Mouse (Mus musculus): ENCODE results near the gene Ddx59. TPM values are rescaled to one million over a fixed set of nuclear protein-coding genes. Genes with fewer than 3 reads are reported as not detected.

The Ddx59 gene
- polyA plus RNA-seq, 1 experiment from 2014 or later = 17.7 TPM

DNA sequence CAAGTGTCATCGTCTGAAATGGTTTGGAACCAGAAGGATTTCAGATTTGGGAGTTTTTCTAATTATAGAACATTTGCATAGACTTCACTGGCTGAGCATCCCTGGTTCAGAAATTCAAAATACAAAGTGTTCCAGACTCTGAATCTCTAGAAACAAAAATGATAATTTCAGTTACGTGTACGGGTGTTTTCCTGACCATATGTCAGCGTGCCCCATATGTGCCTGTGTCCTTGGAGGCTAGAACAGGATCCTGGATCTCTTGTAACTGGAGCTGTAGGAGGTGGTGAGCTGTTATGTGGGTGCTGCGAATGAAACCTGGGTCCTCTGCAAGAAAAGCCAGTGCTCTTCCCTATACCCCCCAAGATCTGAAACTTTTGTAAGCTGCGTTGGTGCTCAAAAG, 3.3 kb downstream of the Ddx59 start:
- H3K4me1 ChIP-seq (replicated peaks) = peaks cover 14% of the 10 kb centered on the region
- no peak for DNase-seq (ENCODE audit: low spot score)
- H3K9me3 ChIP-seq = peaks cover 4% of the 10 kb centered on the region; the same call in 1 of the 2 replicates

DNA sequence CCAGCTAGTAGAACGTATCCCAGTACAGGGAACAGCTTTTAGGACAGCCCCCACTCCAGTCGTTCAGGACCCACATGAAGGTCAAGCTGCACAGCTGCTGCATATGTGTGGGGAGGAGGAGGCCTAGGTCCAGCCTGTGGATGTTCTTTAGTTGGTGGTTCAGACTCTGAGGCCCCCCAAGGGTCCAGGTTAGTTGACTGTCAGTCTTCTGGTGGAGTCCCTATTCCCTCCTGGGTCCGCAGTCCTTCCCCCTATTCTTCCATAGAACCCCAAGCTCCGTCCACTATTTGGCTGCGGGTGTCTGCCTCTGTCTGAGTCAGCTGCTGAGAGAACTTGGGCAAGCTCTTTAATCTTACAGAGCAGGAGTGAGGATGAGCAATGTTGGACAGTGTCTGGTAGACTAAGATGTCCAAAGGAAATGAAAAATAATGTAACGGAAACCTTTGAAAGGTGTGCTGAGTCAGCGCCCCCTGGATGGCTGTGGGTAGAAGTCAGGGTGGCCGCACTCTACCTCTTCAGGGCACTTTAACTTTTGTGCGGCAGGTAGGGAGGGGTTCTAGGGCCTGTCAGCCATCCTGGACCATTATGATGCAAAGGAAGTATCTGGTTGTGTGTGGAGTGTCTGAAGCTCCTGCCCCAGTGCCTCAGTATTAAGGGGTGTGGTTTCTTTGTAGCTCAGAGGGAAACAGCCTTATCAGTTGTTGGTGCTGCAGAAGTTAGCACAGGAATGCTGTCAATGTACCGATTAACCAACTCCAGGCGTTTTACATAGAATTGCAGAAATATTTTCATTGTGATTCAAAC, 12.3 kb downstream of the Ddx59 start:
- no peak overlapping the region for H3K4me3 ChIP-seq
- WGBS = 78% methylated on average over 11 of the region's 11 CpGs
- no peaks in the 10 kb centered on the region for H3K4me1 ChIP-seq (replicated peaks)
- H3K27me3 ChIP-seq (ENCODE audit: insufficient read depth, poor library complexity, severe bottlenecking) = no peaks in the 10 kb centered on the region
- no peak for DNase-seq (ENCODE audit: low spot score)
- H3K27ac ChIP-seq = no peak overlapping the region
- no peaks in the 10 kb centered on the region for H3K9me3 ChIP-seq
- H3K36me3 ChIP-seq = peaks cover 27% of the 10 kb centered on the region

More for the DNA sequence above, 3.3 kb downstream of the Ddx59 start:
- Histone ChIP-seq H3K27me3 (ENCODE audit: insufficient read depth, poor library complexity, severe bottlenecking) (no peaks in the 10 kb centered on the region), H3K4me3 (no peak overlapping the region), H3K36me3 (peaks cover 35% of the 10 kb centered on the region), H3K27ac (no peak overlapping the region)
- WGBS = 93% methylated on average over 6 of the region's 6 CpGs

DNA sequence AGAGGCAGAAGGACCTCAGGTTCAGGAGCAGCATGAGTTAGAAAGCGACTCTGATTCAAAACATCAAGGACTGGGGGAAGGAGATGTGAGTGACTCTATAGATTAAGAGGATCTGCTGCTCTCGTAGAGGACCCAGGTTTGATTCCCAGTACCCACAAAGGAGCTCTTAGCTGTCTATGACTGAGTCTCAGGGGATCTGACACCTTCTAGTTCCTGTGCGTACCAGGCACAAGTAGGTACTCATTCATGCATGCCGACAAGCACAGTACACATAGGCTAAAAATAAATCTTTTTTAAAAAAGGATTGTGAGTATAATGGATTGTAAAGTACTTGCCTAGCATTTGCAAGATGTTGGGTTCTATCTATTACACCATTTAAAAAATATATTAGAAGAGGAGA, 13.9 kb downstream of the Ddx59 start:
- Histone ChIP-seq H3K9me3 (no peaks in the 10 kb centered on the region), H3K27ac (no peak overlapping the region), H3K27me3 (ENCODE audit: insufficient read depth, poor library complexity, severe bottlenecking) (no peaks in the 10 kb centered on the region), H3K36me3 (peaks cover 41% of the 10 kb centered on the region), H3K4me1 (replicated peaks) (no peaks in the 10 kb centered on the region), H3K4me3 (no peak overlapping the region)
- WGBS = 92% methylated on average over 4 of the region's 4 CpGs
- no peak for DNase-seq (ENCODE audit: low spot score)

- Histone ChIP-seq H3K27ac (no peak overlapping the region), H3K27me3 (ENCODE audit: insufficient read depth, poor library complexity, severe bottlenecking) (no peaks in the 10 kb centered on the region), H3K9me3 (no peaks in the 10 kb centered on the region), H3K36me3 (peaks cover 44% of the 10 kb centered on the region), H3K4me1 (replicated peaks) (no peaks in the 10 kb centered on the region), H3K4me3 (no peak overlapping the region)
- DNase-seq (ENCODE audit: low spot score) = no peak
- 77% methylated on average over 7 of the region's 7 CpGs for WGBS
Measured at GRCm38 (mm10) chr1:136430126-136430818, 15.2 kb downstream of the Ddx59 start.

GRCm38 (mm10) chr1:136440741-136441140, 25.7 kb downstream of the Ddx59 start:
- no peak for DNase-seq (ENCODE audit: low spot score)
- no peaks in the 10 kb centered on the region for H3K27me3 ChIP-seq (ENCODE audit: insufficient read depth, poor library complexity, severe bottlenecking)
- WGBS = 75% methylated on average over 7 of the region's 7 CpGs

GRCm38 (mm10) chr1:136442809-136443208, 27.7 kb downstream of the Ddx59 start:
- 0 out of 2 replicates have a peak, but pooled peaks cover 9% of the 10 kb centered on the region for H3K36me3 ChIP-seq
- H3K4me3 ChIP-seq = no peak overlapping the region
- H3K9me3 ChIP-seq = no peaks in the 10 kb centered on the region
- no peaks in the 10 kb centered on the region for H3K27me3 ChIP-seq (ENCODE audit: insufficient read depth, poor library complexity, severe bottlenecking)
- H3K4me1 ChIP-seq (replicated peaks) = no peaks in the 10 kb centered on the region
- WGBS = 69% methylated on average over 9 of the region's 9 CpGs
- no peak overlapping the region for H3K27ac ChIP-seq
- DNase-seq (ENCODE audit: low spot score) = no peak

More at GRCm38 (mm10) chr1:136440741-136441140, 25.7 kb downstream of the Ddx59 start:
- Histone ChIP-seq H3K4me1 (replicated peaks) (no peaks in the 10 kb centered on the region), H3K36me3 (peaks cover 22% of the 10 kb centered on the region), H3K9me3 (no peaks in the 10 kb centered on the region), H3K4me3 (no peak overlapping the region), H3K27ac (no peak overlapping the region)

- Histone ChIP-seq H3K4me3 (no peak overlapping the region), H3K27ac (no peak overlapping the region), H3K27me3 (ENCODE audit: insufficient read depth, poor library complexity, severe bottlenecking) (no peaks in the 10 kb centered on the region), H3K4me1 (replicated peaks) (no peaks in the 10 kb centered on the region), H3K9me3 (no peaks in the 10 kb centered on the region), H3K36me3 (0 out of 2 replicates have a peak, but pooled peaks cover 6% of the 10 kb centered on the region)
- 90% methylated on average over 12 of the region's 12 CpGs for WGBS
- no peak for DNase-seq (ENCODE audit: low spot score)
Measured at GRCm38 (mm10) chr1:136444555-136445255, 29.6 kb downstream of the Ddx59 start.

GRCm38 (mm10) chr1:136446933-136447332, 31.9 kb downstream of the Ddx59 start:
- H3K4me1 ChIP-seq (replicated peaks) = no peaks in the 10 kb centered on the region
- no peak overlapping the region for H3K27ac ChIP-seq
- no peaks in the 10 kb centered on the region for H3K9me3 ChIP-seq
- no peak for DNase-seq (ENCODE audit: low spot score)
- H3K4me3 ChIP-seq = no peak overlapping the region
- no peaks in the 10 kb centered on the region for H3K36me3 ChIP-seq
- 83% methylated on average over 10 of the region's 10 CpGs for WGBS
- H3K27me3 ChIP-seq (ENCODE audit: insufficient read depth, poor library complexity, severe bottlenecking) = no peaks in the 10 kb centered on the region

- no peak overlapping the region for H3K27ac ChIP-seq
Measured at GRCm38 (mm10) chr1:136447338-136447737, 32.3 kb downstream of the Ddx59 start.

DNA sequence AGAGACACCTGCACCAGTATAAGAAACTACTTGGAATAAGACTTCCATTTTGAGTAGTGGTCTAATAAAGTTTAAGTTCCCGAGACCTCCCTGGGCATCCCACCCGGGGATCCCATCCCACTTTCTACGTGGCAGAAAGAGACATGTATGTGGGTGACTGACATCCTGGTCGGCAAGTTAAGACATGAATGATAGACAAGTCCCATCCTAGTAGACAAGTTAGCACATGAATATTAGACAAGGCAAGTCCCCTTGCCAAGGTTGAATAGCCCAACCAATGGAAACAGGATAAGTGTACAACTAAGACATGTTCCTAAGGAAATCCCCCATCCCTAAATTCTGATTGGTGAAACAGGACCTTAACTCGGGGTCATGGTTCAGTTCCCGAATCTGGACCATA, 34.5 kb downstream of the Ddx59 start:
- Histone ChIP-seq H3K4me3 (no peak overlapping the region), H3K27me3 (ENCODE audit: insufficient read depth, poor library complexity, severe bottlenecking) (0 out of 2 replicates have a peak, but pooled peaks cover under 1% of the 10 kb centered on the region), H3K27ac (no peak overlapping the region), H3K36me3 (no peaks in the 10 kb centered on the region), H3K9me3 (no peaks in the 10 kb centered on the region), H3K4me1 (replicated peaks) (peaks cover 7% of the 10 kb centered on the region; the same call in 1 of the 2 replicates)
- WGBS = 88% methylated on average over 6 of the region's 6 CpGs
- no peak for DNase-seq (ENCODE audit: low spot score)

More at GRCm38 (mm10) chr1:136447338-136447737, 32.3 kb downstream of the Ddx59 start:
- H3K36me3 ChIP-seq = no peaks in the 10 kb centered on the region
- no peaks in the 10 kb centered on the region for H3K9me3 ChIP-seq
- no peak overlapping the region for H3K4me3 ChIP-seq
- no peaks in the 10 kb centered on the region for H3K27me3 ChIP-seq (ENCODE audit: insufficient read depth, poor library complexity, severe bottlenecking)
- 94% methylated on average over 4 of the region's 4 CpGs for WGBS
- H3K4me1 ChIP-seq (replicated peaks) = peaks cover 3% of the 10 kb centered on the region; the same call in 1 of the 2 replicates
- DNase-seq (ENCODE audit: low spot score) = no peak

GRCm38 (mm10) chr1:136450206-136450605, 35.1 kb downstream of the Ddx59 start:
- H3K4me1 ChIP-seq (replicated peaks) = peaks cover 7% of the 10 kb centered on the region; the same call in 1 of the 2 replicates
- no peaks in the 10 kb centered on the region for H3K36me3 ChIP-seq
- no peak overlapping the region for H3K4me3 ChIP-seq
- WGBS = 89% methylated on average over 5 of the region's 5 CpGs
- H3K9me3 ChIP-seq = no peaks in the 10 kb centered on the region
- no peak for DNase-seq (ENCODE audit: low spot score)
- 0 out of 2 replicates have a peak, but pooled peaks cover 5% of the 10 kb centered on the region for H3K27me3 ChIP-seq (ENCODE audit: insufficient read depth, poor library complexity, severe bottlenecking)
- H3K27ac ChIP-seq = no peak overlapping the region

- no peak overlapping the region for H3K4me3 ChIP-seq
- H3K9me3 ChIP-seq = no peaks in the 10 kb centered on the region
- H3K4me1 ChIP-seq (replicated peaks) = peaks cover 7% of the 10 kb centered on the region; the same call in 1 of the 2 replicates
- H3K27me3 ChIP-seq (ENCODE audit: insufficient read depth, poor library complexity, severe bottlenecking) = 0 out of 2 replicates have a peak, but pooled peaks cover 5% of the 10 kb centered on the region
- WGBS = 67% methylated on average over 5 of the region's 5 CpGs
- H3K36me3 ChIP-seq = no peaks in the 10 kb centered on the region
- H3K27ac ChIP-seq = no peak overlapping the region
- no peak for DNase-seq (ENCODE audit: low spot score)
Measured at GRCm38 (mm10) chr1:136452421-136452820, 37.4 kb downstream of the Ddx59 start.

All from hindbrain, embryonic 10.5 days (tissue).